1 mouse cellular context compared by ENCODE assay signal in genomic region chr12:80065049-80065448, GRCm38 (mm10).
A peak's percentile ranks its signal among the peaks of the same experiment; 100 is the strongest.
TF ChIP-seq lines count a peak whose summit lies in the region.

No protein-coding gene starts in this region.

TF ChIP-seq in CH12.LX, 34 proteins besides CTCF, POLR2A, EP300 and RAD21 (continued from another document):
- TF ChIP-seq ELF1 (IDR thresholded peaks at IDR 0.05; ENCODE audit: low read depth, low read length): no peak; the same call in 1 of the 2 replicates
- peak; percentile 91 for TF ChIP-seq ETS1 (conservative IDR thresholded peaks at IDR 0.05; ENCODE audit: low read depth, low read length)
- peak; percentile 37; the same call in 1 of the 2 replicates for TF ChIP-seq JUN (IDR thresholded peaks at IDR 0.05; ENCODE audit: insufficient read depth, low read depth, low read length)
- TF ChIP-seq TBP (conservative IDR thresholded peaks at IDR 0.05; ENCODE audit: low read depth, low read length): 0 out of 2 replicates have a peak, but pooled peaks have one; percentile 50
- TF ChIP-seq MAFK (IDR thresholded peaks at IDR 0.05; ENCODE audit: insufficient replicate concordance, low read length): 0 out of 2 replicates have a peak, but pooled peaks have one; percentile 41
- peak; percentile 42; the same call in 1 of the 2 replicates for TF ChIP-seq MXI1 (IDR thresholded peaks at IDR 0.05; ENCODE audit: low read depth, low read length)
- no peak for TF ChIP-seq ZC3H11A (IDR thresholded peaks at IDR 0.05; ENCODE audit: low read depth, low read length)
- 0 out of 2 replicates have a peak, but pooled peaks have one; percentile 35 for TF ChIP-seq CHD1 (IDR thresholded peaks at IDR 0.05; ENCODE audit: low read depth, low read length)
- TF ChIP-seq ZMIZ1 (IDR thresholded peaks at IDR 0.05; ENCODE audit: low read depth, low read length): no peak
- peak; percentile 56; the same call in 1 of the 2 replicates for TF ChIP-seq MAX (IDR thresholded peaks at IDR 0.05; ENCODE audit: low read length)
- 0 out of 2 replicates have a peak, but pooled peaks have one; percentile 28 for TF ChIP-seq RCOR1 (conservative IDR thresholded peaks at IDR 0.05; ENCODE audit: low read depth, low read length)
- no peak for TF ChIP-seq E2F4 (IDR thresholded peaks at IDR 0.05; ENCODE audit: insufficient replicate concordance, low read depth, low read length)
- peak; percentile 43; the same call in 1 of the 2 replicates for TF ChIP-seq JUND (conservative IDR thresholded peaks at IDR 0.05; ENCODE audit: low read depth, low read length)
- TF ChIP-seq NRF1 (IDR thresholded peaks at IDR 0.05; ENCODE audit: low read depth, low read length): 0 out of 2 replicates have a peak, but pooled peaks have one; percentile 13
- 0 out of 2 replicates have a peak, but pooled peaks have one; percentile 40 for TF ChIP-seq MAZ (IDR thresholded peaks at IDR 0.05; ENCODE audit: low read depth, low read length)
- TF ChIP-seq CHD2 (IDR thresholded peaks at IDR 0.05; ENCODE audit: low read length): peak; percentile 86
- peak; percentile 90 for TF ChIP-seq IRF4 (IDR thresholded peaks at IDR 0.05; ENCODE audit: low read depth, low read length)
- TF ChIP-seq MEF2A (IDR thresholded peaks at IDR 0.05; ENCODE audit: borderline replicate concordance, low read depth, low read length): peak; percentile 80
